Mouse (Mus musculus) kidney, embryonic 15.5 days (tissue): ENCODE data around the gene Syt8. TPM values are rescaled to one million over a fixed set of nuclear protein-coding genes. Genes with fewer than 3 reads are reported as not detected.

Experiments used
- ATAC-seq: fragments of 200-750 bp; cut with Nextera tagmentation; replicated peaks from 2 replicates; pipeline ENCODE4 v1.8.0; 2017; ENCODE audit warnings: moderate TSS enrichment; ENCODE audit not compliant: low FRiP score
- H3K27ac ChIP-seq: fragments of 300-500 bp; sonication (generic); 2 replicates; pipeline ENCODE4 v1.5.1; 2015; ENCODE audit warnings: mild to moderate bottlenecking, inconsistent platforms
- H3K27me3 ChIP-seq: fragments of 300-500 bp; sonication (generic); 2 replicates; pipeline ENCODE4 v1.6.1; 2015; ENCODE audit warnings: inconsistent platforms
- H3K36me3 ChIP-seq: fragments of 300-500 bp; sonication (generic); 2 replicates; pipeline ENCODE4 v1.6.1; 2015; ENCODE audit warnings: inconsistent platforms
- H3K4me1 ChIP-seq: fragments of 300-500 bp; sonication (generic); 2 replicates; pipeline ENCODE4 v1.6.1; 2015; ENCODE audit warnings: inconsistent platforms
- H3K4me2 ChIP-seq: fragments of 300-500 bp; sonication (generic); 2 replicates; pipeline ENCODE4 v1.6.1; 2015; ENCODE audit warnings: moderate library complexity, mild to moderate bottlenecking, inconsistent platforms
- H3K4me3 ChIP-seq: fragments of 300-500 bp; sonication (generic); replicated peaks from 2 replicates; pipeline ENCODE4 v1.5.1; 2015; ENCODE audit warnings: mild to moderate bottlenecking, inconsistent platforms
- H3K9ac ChIP-seq: fragments of 300-500 bp; sonication (generic); 2 replicates; pipeline ENCODE4 v1.6.1; 2015; ENCODE audit warnings: mild to moderate bottlenecking, inconsistent platforms
- H3K9me3 ChIP-seq: fragments of 300-500 bp; sonication (generic); replicated peaks from 2 replicates; pipeline ENCODE4 v1.6.1; 2016; ENCODE audit warnings: inconsistent platforms
- WGBS: fragments of 180-500 bp; shearing (Covaris S2); methylation state at CpG from one replicate; pipeline ENCODE4 v1.1.7; 2015; ENCODE audit warnings: mixed read lengths; 5-methylcytosine and 5-hydroxymethylcytosine counted together
- polyA plus RNA-seq: library from polyadenylated mRNA; unstranded; fragments of >200 nt; fragmentation: Nextera tagmentation; extraction: Ambion mirVana; gene quantifications from 2 replicates; pipeline ENCODE4 v1.2.1, GENCODE M21; 2015

Syt8 gene
- polyA plus RNA-seq, 1 experiment from 2014 or later, result 0.62 TPM

GRCm38 (mm10) chr7:142455251-142455650, 20.6 kb downstream of the Syt8 start:
- Histone ChIP-seq H3K4me1 (peaks cover 54% of the 10 kb centered on the region), H3K4me3 (no peak overlapping the region), H3K27me3 (no peaks in the 10 kb centered on the region), H3K9me3 (no peaks in the 10 kb centered on the region), H3K36me3 (no peaks in the 10 kb centered on the region), H3K27ac (peak overlapping the region; percentile 93), H3K4me2 (no peak overlapping the region), H3K9ac (no peak overlapping the region)
- 43% methylated on average over 2 of the region's 2 CpGs for WGBS
- ATAC-seq, result no peak

- no peak for ATAC-seq
- Histone ChIP-seq H3K4me3 (no peak overlapping the region), H3K27me3 (no peaks in the 10 kb centered on the region), H3K36me3 (no peaks in the 10 kb centered on the region), H3K27ac (peak overlapping the region; percentile 93), H3K4me1 (peaks cover 54% of the 10 kb centered on the region), H3K9ac (no peak overlapping the region), H3K4me2 (no peak overlapping the region), H3K9me3 (no peaks in the 10 kb centered on the region)
- 80% methylated on average over 3 of the region's 3 CpGs for WGBS
Measured at GRCm38 (mm10) chr7:142456806-142457205, 22.2 kb downstream of the Syt8 start.

- Histone ChIP-seq H3K9me3 (no peaks in the 10 kb centered on the region), H3K36me3 (no peaks in the 10 kb centered on the region), H3K27ac (peak overlapping the region; percentile 93), H3K4me2 (no peak overlapping the region), H3K9ac (no peak overlapping the region), H3K4me1 (peaks cover 54% of the 10 kb centered on the region), H3K27me3 (no peaks in the 10 kb centered on the region), H3K4me3 (no peak overlapping the region)
- 0 out of 2 replicates have a peak, but pooled peaks have one; percentile 42 for ATAC-seq
- 17% methylated on average over 3 of the region's 3 CpGs for WGBS
Measured at GRCm38 (mm10) chr7:142457227-142457811, 22.7 kb downstream of the Syt8 start.

- no peaks in the 10 kb centered on the region for H3K36me3 ChIP-seq
- no peak overlapping the region for H3K4me2 ChIP-seq
- peak overlapping the region; percentile 93 for H3K27ac ChIP-seq
- peak; percentile 57; the same call in 1 of the 2 replicates for ATAC-seq
- H3K4me3 ChIP-seq, result no peak overlapping the region
- no peaks in the 10 kb centered on the region for H3K9me3 ChIP-seq
- 31% methylated on average over 2 of the region's 2 CpGs for WGBS
- H3K27me3 ChIP-seq, result no peaks in the 10 kb centered on the region
- peaks cover 54% of the 10 kb centered on the region for H3K4me1 ChIP-seq
- H3K9ac ChIP-seq, result no peak overlapping the region
Measured at GRCm38 (mm10) chr7:142458026-142458425, 23.4 kb downstream of the Syt8 start.

- H3K4me3 ChIP-seq, result no peak overlapping the region
- peak overlapping the region; percentile 93 for H3K27ac ChIP-seq
- no peak overlapping the region for H3K9ac ChIP-seq
- no peaks in the 10 kb centered on the region for H3K9me3 ChIP-seq
- H3K27me3 ChIP-seq, result no peaks in the 10 kb centered on the region
- no peak for ATAC-seq
- no peak overlapping the region for H3K4me2 ChIP-seq
- 87% methylated on average over 5 of the region's 5 CpGs for WGBS
- H3K36me3 ChIP-seq, result no peaks in the 10 kb centered on the region
- peaks cover 51% of the 10 kb centered on the region for H3K4me1 ChIP-seq
Measured at GRCm38 (mm10) chr7:142458676-142459298, 24.1 kb downstream of the Syt8 start.

- no peak for ATAC-seq
- peaks cover 46% of the 10 kb centered on the region for H3K4me1 ChIP-seq
- H3K27ac ChIP-seq, result peak overlapping the region; percentile 93
- 78% methylated on average over 2 of the region's 2 CpGs for WGBS
- H3K9me3 ChIP-seq, result no peaks in the 10 kb centered on the region
- H3K9ac ChIP-seq, result no peak overlapping the region
- H3K27me3 ChIP-seq, result no peaks in the 10 kb centered on the region
- H3K4me2 ChIP-seq, result no peak overlapping the region
- no peaks in the 10 kb centered on the region for H3K36me3 ChIP-seq
- H3K4me3 ChIP-seq, result no peak overlapping the region
Measured at GRCm38 (mm10) chr7:142459299-142459691, 24.6 kb downstream of the Syt8 start.

- peak within 1 kb of the TSS; percentile 93; the same call in 1 of the 2 replicates for H3K27ac ChIP-seq
- no peaks in the 10 kb centered on the region for H3K9me3 ChIP-seq
- peaks cover 33% of the 10 kb centered on the region for H3K4me1 ChIP-seq
- no peak within 1 kb of the TSS for H3K4me2 ChIP-seq
- no peak within 1 kb of the TSS for H3K9ac ChIP-seq
- WGBS, result 92% methylated on average over 7 of the region's 7 CpGs
- no peak within 1 kb of the TSS for H3K4me3 ChIP-seq
- ATAC-seq, result no peak
- no peaks in the 10 kb centered on the region for H3K36me3 ChIP-seq
- H3K27me3 ChIP-seq, result no peaks in the 10 kb centered on the region
Measured at GRCm38 (mm10) chr7:142460636-142461077, 26.0 kb downstream of the Syt8 start, which contains the start of gene Lsp1. TSS of gene Lsp1 (plus strand) at chr7:142460809.

GRCm38 (mm10) chr7:142461446-142461845, 26.8 kb downstream of the Syt8 start:
- no peak overlapping the region for H3K9ac ChIP-seq

GRCm38 (mm10) chr7:142462190-142462589, 27.5 kb downstream of the Syt8 start:
- no peak for ATAC-seq
- H3K4me1 ChIP-seq, result peaks cover 18% of the 10 kb centered on the region
- H3K4me3 ChIP-seq, result no peak overlapping the region
- H3K27ac ChIP-seq, result no peak overlapping the region
- no peaks in the 10 kb centered on the region for H3K9me3 ChIP-seq
- H3K36me3 ChIP-seq, result no peaks in the 10 kb centered on the region
- no peak overlapping the region for H3K4me2 ChIP-seq
- 71% methylated on average over 6 of the region's 6 CpGs for WGBS
- H3K9ac ChIP-seq, result no peak overlapping the region
- no peaks in the 10 kb centered on the region for H3K27me3 ChIP-seq

More at GRCm38 (mm10) chr7:142461446-142461845, 26.8 kb downstream of the Syt8 start:
- Histone ChIP-seq H3K27me3 (no peaks in the 10 kb centered on the region), H3K4me2 (no peak overlapping the region), H3K27ac (no peak overlapping the region), H3K4me1 (peaks cover 26% of the 10 kb centered on the region), H3K4me3 (no peak overlapping the region), H3K9me3 (no peaks in the 10 kb centered on the region), H3K36me3 (no peaks in the 10 kb centered on the region)
- 91% methylated on average over 2 of the region's 2 CpGs for WGBS
- no peak for ATAC-seq

GRCm38 (mm10) chr7:142462594-142463078, 28.0 kb downstream of the Syt8 start:
- Histone ChIP-seq H3K36me3 (no peaks in the 10 kb centered on the region), H3K4me1 (peaks cover 14% of the 10 kb centered on the region), H3K4me3 (no peak overlapping the region), H3K27me3 (no peaks in the 10 kb centered on the region), H3K4me2 (no peak overlapping the region), H3K9me3 (no peaks in the 10 kb centered on the region), H3K9ac (no peak overlapping the region), H3K27ac (no peak overlapping the region)
- ATAC-seq, result no peak
- WGBS, result 80% methylated on average over 4 of the region's 4 CpGs

- 51% methylated on average over 7 of the region's 7 CpGs for WGBS
Measured at GRCm38 (mm10) chr7:142470171-142470691, 35.6 kb downstream of the Syt8 start.

GRCm38 (mm10) chr7:142470808-142471413, 36.3 kb downstream of the Syt8 start:
- no peaks in the 10 kb centered on the region for H3K36me3 ChIP-seq
- H3K9me3 ChIP-seq, result no peaks in the 10 kb centered on the region
- H3K27me3 ChIP-seq, result no peaks in the 10 kb centered on the region
- H3K4me2 ChIP-seq, result peak overlapping the region; percentile 63; the same call in 1 of the 2 replicates
- H3K9ac ChIP-seq, result no peak overlapping the region
- no peak overlapping the region for H3K4me3 ChIP-seq
- WGBS, result 8% methylated on average over 4 of the region's 4 CpGs
- peak; percentile 85 for ATAC-seq
- H3K27ac ChIP-seq, result peak overlapping the region; percentile 96
- H3K4me1 ChIP-seq, result peaks cover 64% of the 10 kb centered on the region

More at GRCm38 (mm10) chr7:142470171-142470691, 35.6 kb downstream of the Syt8 start:
- Histone ChIP-seq H3K27me3 (no peaks in the 10 kb centered on the region), H3K27ac (peak overlapping the region; percentile 96), H3K36me3 (no peaks in the 10 kb centered on the region), H3K4me1 (peaks cover 57% of the 10 kb centered on the region), H3K9ac (no peak overlapping the region), H3K4me2 (no peak overlapping the region), H3K9me3 (no peaks in the 10 kb centered on the region), H3K4me3 (no peak overlapping the region)
- 0 out of 2 replicates have a peak, but pooled peaks have one; percentile 2 for ATAC-seq
